Mouse (Mus musculus) inflammation-experienced regulatory T-cells, adult 16 weeks (primary cell): ENCODE measurements around the gene Sidt1. TPM values are rescaled to one million over a fixed set of nuclear protein-coding genes. Genes with fewer than 3 reads are reported as not detected.

Source experiments
- polyA plus RNA-seq: library from polyadenylated mRNA; unstranded; fragments of 100-300 nt; shearing (Covaris generic); gene quantifications from one replicate; pipeline ENCODE4 v1.2.1, GENCODE M21; 2017

Gene Sidt1
- 51.1 TPM for polyA plus RNA-seq

GRCm38 (mm10) chr16:44332861-44333284, at the start of gene Sidt1:
TSS of gene Sidt1 (minus strand) at chr16:44333196.

GRCm38 (mm10) chr16:44347071-44347901, 14.3 kb upstream of the Sidt1 start, which contains the start of gene Spice1:
TSS of gene Spice1 (plus strand) at chr16:44347121.

Other genes starting within 250 kb of the Sidt1 start
- gene Atp6v1a, start 193.5 kb downstream of the Sidt1 start, polyA plus RNA-seq: 39.2 TPM
- 51.1 TPM for gene Naa50, start 193.4 kb downstream of the Sidt1 start, polyA plus RNA-seq
- gene Usf3, start 159.9 kb downstream of the Sidt1 start, polyA plus RNA-seq: 2.2 TPM
- 49.0 TPM for gene Spice1, start 13.9 kb upstream of the Sidt1 start, polyA plus RNA-seq
- gene Cfap44, start 61.6 kb upstream of the Sidt1 start, polyA plus RNA-seq: not detected
- 1.8 TPM for gene Boc, start 225.7 kb upstream of the Sidt1 start, polyA plus RNA-seq